Mouse (Mus musculus): ENCODE measurements around the gene Crebl2. TPM values are rescaled to one million over a fixed set of nuclear protein-coding genes. Genes with fewer than 3 reads are reported as not detected.

Gene Crebl2
- 3.6 TPM in 2 replicates for polyA plus RNA-seq (2015; fragmentation: Nextera tagmentation; extraction: Ambion mirVana)

DNA sequence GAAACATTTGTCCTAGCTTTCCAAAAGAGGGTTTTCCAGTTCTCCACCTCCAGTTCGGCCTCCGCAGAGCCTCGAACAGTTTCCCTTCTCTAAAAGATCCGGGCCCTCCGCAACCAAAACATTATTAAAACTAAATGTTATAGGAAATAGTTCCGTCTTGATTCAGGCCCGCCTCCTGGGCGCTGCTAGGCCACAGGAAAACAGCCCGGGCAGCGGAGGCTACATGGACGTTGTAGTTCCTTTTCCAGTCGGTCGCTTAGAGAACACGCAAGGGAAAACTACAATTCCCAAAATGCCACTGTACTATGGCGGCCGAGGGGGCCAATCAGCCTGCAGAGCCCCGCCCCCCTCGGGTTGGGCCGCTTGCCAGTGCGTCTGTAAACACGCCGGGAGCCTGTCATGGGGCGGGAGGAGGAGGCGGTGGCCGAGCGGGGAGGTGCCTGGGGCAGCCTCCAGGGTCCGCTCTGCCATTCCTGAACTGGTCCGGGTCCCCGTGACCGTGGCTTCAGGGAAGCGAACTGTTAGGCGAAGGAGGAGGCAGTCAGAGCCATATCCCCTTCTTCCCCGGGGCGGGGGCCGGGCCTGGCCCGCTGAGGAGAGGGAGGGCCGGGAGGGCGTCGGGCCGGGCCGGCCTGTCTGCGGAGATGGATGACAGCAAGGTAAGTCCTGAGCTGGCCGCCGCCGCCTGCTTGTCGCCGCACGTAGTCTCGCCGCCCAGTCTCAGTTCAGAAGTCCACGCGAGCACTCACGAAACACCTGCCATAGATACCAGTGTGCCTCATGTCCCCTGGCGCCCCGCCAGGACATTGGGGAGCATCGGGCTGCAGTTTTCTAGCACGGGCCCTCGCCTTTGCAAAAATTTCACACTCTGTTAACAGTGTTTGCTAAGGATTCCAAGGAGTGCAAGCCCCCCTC, at the start of gene Crebl2:
TSS of gene Crebl2 (plus strand) at position 369 of the 915 bp plus-strand sequence.
- H3K27ac ChIP-seq = peak within 1 kb of the TSS; percentile 97
- peak within 1 kb of the TSS; percentile 74 for H3K4me3 ChIP-seq (replicated peaks)
- no peaks in the 10 kb centered on the region for H3K36me3 ChIP-seq
- H3K27me3 ChIP-seq (replicated peaks) = no peaks in the 10 kb centered on the region
- H3K9me3 ChIP-seq = no peaks in the 10 kb centered on the region
- peak; percentile 96 for ATAC-seq (ENCODE audit: insufficient read depth, low FRiP score, low read depth)
- peak within 1 kb of the TSS; percentile 83 for H3K4me2 ChIP-seq
- peaks cover 12% of the 10 kb centered on the region; the same call in 1 of the 2 replicates for H3K4me1 ChIP-seq
- WGBS = under 1% methylated on average over 56 of the region's 58 CpGs
- H3K9ac ChIP-seq = peak within 1 kb of the TSS; percentile 41; the same call in 1 of the 2 replicates

- Histone ChIP-seq H3K9ac (no peak overlapping the region), H3K4me2 (no peak overlapping the region), H3K4me3 (replicated peaks) (no peak overlapping the region), H3K4me1 (no peaks in the 10 kb centered on the region), H3K27me3 (replicated peaks) (no peaks in the 10 kb centered on the region), H3K36me3 (no peaks in the 10 kb centered on the region), H3K27ac (no peak overlapping the region), H3K9me3 (no peaks in the 10 kb centered on the region)
- peak; percentile 77; the same call in 1 of the 2 replicates for ATAC-seq (ENCODE audit: insufficient read depth, low FRiP score, low read depth)
- 71% methylated on average over 7 of the region's 7 CpGs for WGBS
Observed at GRCm38 (mm10) chr6:134781494-134781913, 48.5 kb upstream of the Crebl2 start.

DNA sequence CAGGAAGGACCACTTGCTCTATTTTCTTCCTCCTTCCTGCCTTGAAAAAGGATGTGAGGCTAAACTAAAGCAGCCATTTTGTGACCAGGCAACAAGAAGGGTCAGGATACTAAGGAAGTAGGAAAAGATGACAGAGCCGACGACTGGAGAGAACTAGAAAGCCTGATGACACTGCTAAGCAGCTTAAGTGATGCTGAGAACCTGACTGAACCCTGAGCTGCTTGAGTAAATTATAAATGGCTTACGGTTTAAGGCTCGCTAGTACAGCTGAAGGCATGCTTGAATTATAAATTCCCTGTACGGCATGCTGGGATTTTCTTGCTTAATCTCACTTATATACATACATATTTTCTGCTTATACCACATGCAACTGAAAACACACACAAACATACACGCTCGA, 47.1 kb upstream of the Crebl2 start:
- no peaks in the 10 kb centered on the region for H3K27me3 ChIP-seq (replicated peaks)
- no peaks in the 10 kb centered on the region for H3K4me1 ChIP-seq
- no peak overlapping the region for H3K4me3 ChIP-seq (replicated peaks)
- no peak overlapping the region for H3K9ac ChIP-seq
- no peaks in the 10 kb centered on the region for H3K36me3 ChIP-seq
- no peak for ATAC-seq (ENCODE audit: insufficient read depth, low FRiP score, low read depth)
- 87% methylated on average over 7 of the region's 7 CpGs for WGBS
- no peaks in the 10 kb centered on the region for H3K9me3 ChIP-seq
- H3K27ac ChIP-seq = no peak overlapping the region
- no peak overlapping the region for H3K4me2 ChIP-seq

DNA sequence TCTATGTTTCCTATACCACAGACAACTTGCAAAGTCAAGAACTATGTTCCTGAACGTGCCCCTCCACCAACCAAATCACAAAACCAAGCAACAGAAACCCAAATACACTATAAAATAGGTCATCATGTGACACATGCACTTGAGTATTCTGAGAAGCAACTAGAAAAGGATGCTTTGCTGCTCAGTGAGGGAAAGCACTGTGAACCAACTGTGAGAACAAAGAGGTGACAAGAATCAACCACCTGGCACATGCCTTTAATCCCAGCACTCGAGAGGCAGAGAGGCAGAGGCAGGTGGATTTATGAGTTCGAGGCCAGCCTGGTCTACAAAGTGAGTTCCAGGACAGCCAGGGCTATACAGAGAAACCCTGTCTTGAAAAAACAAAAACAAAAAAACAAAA, 43.5 kb upstream of the Crebl2 start:
- H3K4me3 ChIP-seq (replicated peaks) = no peak overlapping the region
- H3K9me3 ChIP-seq = no peaks in the 10 kb centered on the region
- no peaks in the 10 kb centered on the region for H3K4me1 ChIP-seq
- H3K9ac ChIP-seq = no peak overlapping the region
- H3K27ac ChIP-seq = no peak overlapping the region
- H3K27me3 ChIP-seq (replicated peaks) = no peaks in the 10 kb centered on the region
- H3K4me2 ChIP-seq = no peak overlapping the region
- WGBS = 62% methylated on average over 3 of the region's 3 CpGs
- H3K36me3 ChIP-seq = no peaks in the 10 kb centered on the region
- ATAC-seq (ENCODE audit: insufficient read depth, low FRiP score, low read depth) = no peak

GRCm38 (mm10) chr6:134789100-134789499, 40.9 kb upstream of the Crebl2 start:
- peaks cover 6% of the 10 kb centered on the region for H3K4me1 ChIP-seq
- H3K27me3 ChIP-seq (replicated peaks) = no peaks in the 10 kb centered on the region
- H3K9me3 ChIP-seq = no peaks in the 10 kb centered on the region
- no peak for ATAC-seq (ENCODE audit: insufficient read depth, low FRiP score, low read depth)
- 91% methylated on average over 6 of the region's 6 CpGs for WGBS
- H3K9ac ChIP-seq = no peak overlapping the region
- H3K27ac ChIP-seq = no peak overlapping the region
- H3K36me3 ChIP-seq = no peaks in the 10 kb centered on the region
- H3K4me2 ChIP-seq = no peak overlapping the region
- H3K4me3 ChIP-seq (replicated peaks) = no peak overlapping the region

- peak; percentile 57 for ATAC-seq (ENCODE audit: insufficient read depth, low FRiP score, low read depth)
Observed at GRCm38 (mm10) chr6:134791251-134792118, 38.5 kb upstream of the Crebl2 start.

GRCm38 (mm10) chr6:134792141-134793045, 37.6 kb upstream of the Crebl2 start, which contains the start of gene Dusp16:
TSS of gene Dusp16 (minus strand) at chr6:134792625.
- WGBS = under 1% methylated on average over 86 of the region's 108 CpGs
- Histone ChIP-seq H3K27me3 (replicated peaks) (no peaks in the 10 kb centered on the region), H3K9me3 (no peaks in the 10 kb centered on the region), H3K36me3 (no peaks in the 10 kb centered on the region), H3K9ac (peak within 1 kb of the TSS; percentile 96), H3K4me1 (peaks cover 7% of the 10 kb centered on the region), H3K4me2 (peak within 1 kb of the TSS; percentile 60), H3K27ac (peak within 1 kb of the TSS; percentile 98), H3K4me3 (replicated peaks) (peak within 1 kb of the TSS; percentile 76)
- ATAC-seq (ENCODE audit: insufficient read depth, low FRiP score, low read depth) = peak; percentile 90

More at GRCm38 (mm10) chr6:134791251-134792118, 38.5 kb upstream of the Crebl2 start:
- Histone ChIP-seq H3K27ac (peak overlapping the region; percentile 98), H3K36me3 (no peaks in the 10 kb centered on the region), H3K9ac (peak overlapping the region; percentile 96), H3K4me1 (peaks cover 7% of the 10 kb centered on the region), H3K9me3 (no peaks in the 10 kb centered on the region), H3K27me3 (replicated peaks) (no peaks in the 10 kb centered on the region), H3K4me2 (peak overlapping the region; percentile 48), H3K4me3 (replicated peaks) (peak overlapping the region; percentile 76)
- under 1% methylated on average over 46 of the region's 46 CpGs for WGBS

DNA sequence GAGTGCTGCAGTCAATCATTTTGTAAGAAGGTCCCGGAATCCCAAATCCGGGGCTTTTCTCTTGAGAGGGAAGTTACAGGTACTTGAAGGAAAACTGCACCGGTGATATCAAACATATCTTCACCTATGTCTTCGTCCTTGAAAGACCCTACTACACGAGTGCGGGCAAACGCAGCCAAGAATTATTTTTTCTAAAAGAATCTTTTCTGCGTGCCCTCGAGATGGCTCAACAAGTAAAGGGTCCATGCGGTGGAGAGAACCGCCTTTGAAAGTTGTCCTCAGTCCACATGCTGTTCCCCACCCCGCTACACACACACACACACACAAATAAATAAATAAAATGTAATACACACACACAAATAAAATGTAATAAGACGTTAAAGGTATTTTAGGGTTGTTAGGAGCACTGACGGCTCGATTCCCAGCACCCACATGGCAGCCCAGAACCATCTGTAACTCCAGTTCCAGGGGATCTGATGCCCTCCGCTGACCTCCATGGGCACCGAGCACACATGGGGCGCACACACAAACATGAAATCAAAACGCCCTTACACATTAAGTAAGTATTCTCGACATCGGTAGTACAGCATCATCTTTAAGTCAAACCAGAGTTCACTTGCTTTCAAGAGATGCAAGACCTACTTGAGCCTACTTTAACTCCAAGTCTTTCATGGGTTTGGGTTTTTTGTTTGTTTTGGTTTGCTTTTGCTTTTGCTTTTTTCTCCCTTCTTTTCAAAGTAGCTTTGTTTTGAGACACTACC, 36.7 kb upstream of the Crebl2 start:
- H3K4me2 ChIP-seq = peak overlapping the region; percentile 60
- no peak for ATAC-seq (ENCODE audit: insufficient read depth, low FRiP score, low read depth)
- H3K4me1 ChIP-seq = peaks cover 7% of the 10 kb centered on the region
- 45% methylated on average over 21 of the region's 21 CpGs for WGBS
- H3K27ac ChIP-seq = peak overlapping the region; percentile 65
- peak overlapping the region; percentile 81 for H3K9ac ChIP-seq
- peak overlapping the region; percentile 76 for H3K4me3 ChIP-seq (replicated peaks)
- H3K27me3 ChIP-seq (replicated peaks) = no peaks in the 10 kb centered on the region
- no peaks in the 10 kb centered on the region for H3K9me3 ChIP-seq
- no peaks in the 10 kb centered on the region for H3K36me3 ChIP-seq

DNA sequence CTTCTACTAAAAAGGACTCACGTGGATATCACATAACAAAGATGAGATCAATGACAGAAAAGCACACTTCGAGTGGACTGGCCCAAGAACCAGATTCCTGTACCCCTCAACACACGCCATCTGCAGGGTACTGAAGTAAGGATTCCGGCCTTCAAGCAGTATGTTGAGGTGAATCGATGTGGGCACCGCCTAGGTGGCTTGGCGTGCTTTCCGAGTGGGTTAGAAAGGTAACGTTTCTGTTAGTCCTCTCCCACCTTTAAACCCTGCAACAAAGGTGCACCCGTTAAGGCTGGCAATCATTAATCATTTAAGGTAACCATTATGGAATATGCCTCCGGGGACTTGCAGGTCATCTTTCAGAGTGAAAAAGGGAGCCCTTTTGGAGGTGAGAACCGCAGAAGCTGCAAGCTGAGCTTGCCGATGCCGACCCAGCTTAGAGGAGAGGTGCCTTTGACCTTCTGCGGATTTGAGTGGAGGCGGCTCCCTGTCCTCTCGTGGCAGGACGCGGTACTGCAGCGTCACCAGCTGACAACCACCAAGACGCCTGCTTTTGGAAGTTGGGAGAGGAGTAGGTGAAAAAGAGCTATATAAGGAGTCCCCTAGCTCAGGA, 35.9 kb upstream of the Crebl2 start:
- Histone ChIP-seq H3K4me1 (peaks cover 7% of the 10 kb centered on the region), H3K4me3 (replicated peaks) (no peak overlapping the region), H3K4me2 (peak overlapping the region; percentile 45), H3K27ac (no peak overlapping the region), H3K27me3 (replicated peaks) (no peaks in the 10 kb centered on the region), H3K9ac (no peak overlapping the region), H3K9me3 (no peaks in the 10 kb centered on the region), H3K36me3 (no peaks in the 10 kb centered on the region)
- 17% methylated on average over 21 of the region's 21 CpGs for WGBS
- no peak for ATAC-seq (ENCODE audit: insufficient read depth, low FRiP score, low read depth)

GRCm38 (mm10) chr6:134796297-134796696, 33.7 kb upstream of the Crebl2 start:
- no peaks in the 10 kb centered on the region for H3K36me3 ChIP-seq
- H3K4me3 ChIP-seq (replicated peaks) = no peak overlapping the region
- H3K27ac ChIP-seq = no peak overlapping the region
- H3K9me3 ChIP-seq = no peaks in the 10 kb centered on the region
- WGBS = 85% methylated on average over 10 of the region's 10 CpGs
- H3K4me2 ChIP-seq = no peak overlapping the region
- no peaks in the 10 kb centered on the region for H3K27me3 ChIP-seq (replicated peaks)
- ATAC-seq (ENCODE audit: insufficient read depth, low FRiP score, low read depth) = no peak
- H3K4me1 ChIP-seq = peaks cover 7% of the 10 kb centered on the region
- no peak overlapping the region for H3K9ac ChIP-seq
